Mouse (Mus musculus): ENCODE results near the gene Klhl23.
A peak's percentile ranks its signal among the peaks of the same experiment; 100 is the strongest.
"Not testable (repeated sequence)": the region's sequence is repeated elsewhere in the genome, so short reads cannot be mapped to it uniquely, and the experiment has no call there.

The Klhl23 gene

GRCm38 (mm10) chr2:69821711-69822110 lies at the start of gene Klhl23:
TSS of gene Klhl23 (plus strand) at chr2:69821944.
- peak; percentile 87 for DNase-seq (ENCODE audit: extremely low read depth, low read depth)

- no peak for DNase-seq (ENCODE audit: extremely low read depth, low read depth)
Measured at GRCm38 (mm10) chr2:69773331-69773730, 48.4 kb upstream of the Klhl23 start.

GRCm38 (mm10) chr2:69777985-69778835 lies 43.5 kb upstream of the Klhl23 start:
- peak; percentile 37 for DNase-seq (ENCODE audit: extremely low read depth, low read depth)

GRCm38 (mm10) chr2:69778836-69779177 lies 42.9 kb upstream of the Klhl23 start:
- peak; percentile 62 for DNase-seq (ENCODE audit: extremely low read depth, low read depth)

- DNase-seq (ENCODE audit: extremely low read depth, low read depth): no peak
Measured at GRCm38 (mm10) chr2:69788974-69789373, 32.8 kb upstream of the Klhl23 start.

GRCm38 (mm10) chr2:69789429-69790069 lies 32.2 kb upstream of the Klhl23 start, which contains the start of the genes Ccdc173 and Phospho2:
TSS of gene Ccdc173 (minus strand) at chr2:69789575.
TSS of gene Phospho2 (plus strand) at chr2:69789623.
- DNase-seq (ENCODE audit: extremely low read depth, low read depth): peak; percentile 96

- DNase-seq (ENCODE audit: extremely low read depth, low read depth): peak; percentile 92
Measured at GRCm38 (mm10) chr2:69790285-69790684, 31.5 kb upstream of the Klhl23 start.

GRCm38 (mm10) chr2:69790722-69791121 lies 31.0 kb upstream of the Klhl23 start:
- DNase-seq (ENCODE audit: extremely low read depth, low read depth): no peak

GRCm38 (mm10) chr2:69802911-69803312 lies 18.8 kb upstream of the Klhl23 start:
- peak; percentile 50 for DNase-seq (ENCODE audit: extremely low read depth, low read depth)

GRCm38 (mm10) chr2:69803756-69804155 lies 18.0 kb upstream of the Klhl23 start:
- DNase-seq (ENCODE audit: extremely low read depth, low read depth): no peak

- not testable (repeated sequence) for DNase-seq (ENCODE audit: extremely low read depth, low read depth)
Measured at GRCm38 (mm10) chr2:69804663-69805062, 17.1 kb upstream of the Klhl23 start.

GRCm38 (mm10) chr2:69810169-69810568 lies 11.6 kb upstream of the Klhl23 start:
- DNase-seq (ENCODE audit: extremely low read depth, low read depth): no peak

- DNase-seq (ENCODE audit: extremely low read depth, low read depth): not testable (repeated sequence)
Measured at GRCm38 (mm10) chr2:69811349-69811748, 10.4 kb upstream of the Klhl23 start.

- DNase-seq (ENCODE audit: extremely low read depth, low read depth): peak; percentile 58
Measured at GRCm38 (mm10) chr2:69816575-69816974, 5.2 kb upstream of the Klhl23 start.

GRCm38 (mm10) chr2:69818350-69819085 lies 3.2 kb upstream of the Klhl23 start:
- no peak for DNase-seq (ENCODE audit: extremely low read depth, low read depth)

GRCm38 (mm10) chr2:69820201-69820600 lies 1.5 kb upstream of the Klhl23 start:
- no peak for DNase-seq (ENCODE audit: extremely low read depth, low read depth)

GRCm38 (mm10) chr2:69822361-69823128 lies 801 bp downstream of the Klhl23 start:
- DNase-seq (ENCODE audit: extremely low read depth, low read depth): peak; percentile 33

- DNase-seq (ENCODE audit: extremely low read depth, low read depth): no peak
Measured at GRCm38 (mm10) chr2:69823129-69823677, 1.5 kb downstream of the Klhl23 start.

GRCm38 (mm10) chr2:69825898-69826297 lies 4.2 kb downstream of the Klhl23 start:
- no peak for DNase-seq (ENCODE audit: extremely low read depth, low read depth)

GRCm38 (mm10) chr2:69826380-69826779 lies 4.6 kb downstream of the Klhl23 start:
- no peak for DNase-seq (ENCODE audit: extremely low read depth, low read depth)

- no peak for DNase-seq (ENCODE audit: extremely low read depth, low read depth)
Measured at GRCm38 (mm10) chr2:69828031-69828430, 6.3 kb downstream of the Klhl23 start.

Measured in MEL-GATA-1-ER (cell line).